Mouse (Mus musculus) T-helper 1 cell (primary cell): ENCODE measurements around the gene C1ra.
"Not testable (repeated sequence)": the region's sequence is repeated elsewhere in the genome, so short reads cannot be mapped to it uniquely, and the experiment has no call there.

Experiments used
- in situ Hi-C: fragments of 300-600 bp; cut with MboI, MseI; formaldehyde crosslinking; loops from one replicate; pipeline ENCODE4 v1.15.1; 2025; ENCODE audit warnings: high pct_unique_total_duplicates

The C1ra gene

DNA sequence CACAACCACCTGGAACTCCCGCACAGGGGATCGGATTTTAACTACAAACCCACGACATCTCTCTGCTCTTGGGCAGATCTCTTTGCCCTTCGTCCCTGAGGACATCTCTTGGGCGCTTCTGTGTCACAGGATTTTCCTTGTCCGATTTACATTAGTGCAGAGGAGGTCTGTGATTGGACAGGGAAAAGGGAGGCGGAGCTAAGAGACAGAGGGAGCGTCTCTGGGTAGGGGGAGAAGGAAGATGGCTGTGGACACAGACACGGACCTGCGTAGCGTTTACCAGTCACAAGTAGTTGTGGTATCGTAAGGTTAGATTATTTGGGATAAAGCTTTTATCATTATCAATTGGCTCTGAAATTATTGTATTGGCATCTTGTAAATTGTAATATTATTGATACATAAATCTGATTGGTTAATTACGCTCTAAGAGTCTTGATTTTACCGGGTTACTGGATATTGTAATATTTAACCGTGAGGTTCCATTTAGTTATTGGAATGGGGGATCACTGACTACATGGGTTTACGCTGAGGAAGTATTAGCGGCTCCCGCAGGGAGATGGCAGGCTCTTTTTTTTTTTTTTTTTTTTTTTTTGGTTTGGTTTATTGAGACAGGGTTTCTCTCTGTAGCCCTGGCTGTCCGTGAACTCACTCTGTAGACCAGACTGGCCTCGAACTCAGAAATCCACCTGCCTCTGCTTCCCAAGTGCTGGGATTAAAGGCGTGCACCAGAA lies 26.6 kb upstream of the C1ra start:
- in situ Hi-C loops = no loop called here

DNA sequence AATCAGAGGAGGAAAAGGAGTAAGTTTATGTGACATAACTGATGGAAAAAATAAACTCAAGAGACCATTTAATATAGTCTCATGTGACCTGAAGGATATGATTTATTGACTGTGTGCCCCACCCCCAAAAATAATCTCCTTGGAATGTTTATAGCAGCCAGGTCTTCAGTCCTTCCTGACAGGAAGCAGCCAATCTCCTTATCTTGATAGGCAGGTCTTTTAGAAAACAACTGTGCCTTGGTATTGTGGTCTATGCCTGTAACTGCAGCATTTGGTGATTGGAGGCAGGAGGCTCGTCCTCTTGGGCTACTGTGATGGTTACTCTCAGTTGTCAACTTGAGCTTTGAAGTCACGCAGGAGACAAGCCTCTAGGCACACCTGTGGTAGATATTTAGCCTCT lies 24.7 kb upstream of the C1ra start:
- in situ Hi-C loops = no loop called here

DNA sequence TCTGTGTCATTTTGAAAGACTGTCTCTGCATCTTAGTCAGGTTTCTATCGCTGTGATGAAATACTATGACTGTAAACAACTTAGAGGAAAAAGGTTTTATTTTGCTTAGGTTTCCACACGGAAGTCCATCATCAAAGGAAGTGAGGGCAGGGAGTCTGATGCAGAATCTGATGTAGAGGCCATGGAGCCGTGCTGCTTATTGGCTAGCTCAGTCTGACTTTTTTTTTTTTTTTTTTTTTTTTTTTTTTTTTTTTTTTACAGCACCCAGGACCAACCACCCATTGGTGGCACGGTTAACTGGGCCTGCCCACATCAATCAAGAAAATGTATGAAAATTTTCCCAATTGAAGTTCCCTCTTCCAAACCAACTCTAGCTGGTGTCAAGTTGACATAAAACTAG lies 23.3 kb upstream of the C1ra start:
- in situ Hi-C loops = no loop called here

DNA sequence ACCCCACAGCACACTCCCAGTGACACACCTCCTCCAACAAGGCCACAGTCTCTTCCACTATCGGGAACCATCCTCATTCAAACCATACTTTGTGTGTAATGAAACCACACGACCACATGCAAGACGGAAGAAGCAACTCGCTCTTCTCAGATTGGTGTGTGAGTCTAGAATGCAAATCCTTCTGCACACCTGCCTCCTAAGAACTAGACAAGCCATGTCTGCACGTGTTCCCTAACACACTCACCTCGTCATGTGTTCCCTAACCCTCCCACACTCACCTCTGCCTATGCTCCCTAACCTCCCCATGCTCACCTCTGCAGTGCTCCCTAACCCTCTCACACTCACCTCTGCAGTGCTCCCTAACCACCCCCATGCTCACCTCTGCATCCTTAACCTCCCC lies 20.8 kb upstream of the C1ra start:
- in situ Hi-C loops = loop anchor here (5.0 kb wide), 1 partner anchor 41 kb away; no protein-coding TSS in a partner anchor

DNA sequence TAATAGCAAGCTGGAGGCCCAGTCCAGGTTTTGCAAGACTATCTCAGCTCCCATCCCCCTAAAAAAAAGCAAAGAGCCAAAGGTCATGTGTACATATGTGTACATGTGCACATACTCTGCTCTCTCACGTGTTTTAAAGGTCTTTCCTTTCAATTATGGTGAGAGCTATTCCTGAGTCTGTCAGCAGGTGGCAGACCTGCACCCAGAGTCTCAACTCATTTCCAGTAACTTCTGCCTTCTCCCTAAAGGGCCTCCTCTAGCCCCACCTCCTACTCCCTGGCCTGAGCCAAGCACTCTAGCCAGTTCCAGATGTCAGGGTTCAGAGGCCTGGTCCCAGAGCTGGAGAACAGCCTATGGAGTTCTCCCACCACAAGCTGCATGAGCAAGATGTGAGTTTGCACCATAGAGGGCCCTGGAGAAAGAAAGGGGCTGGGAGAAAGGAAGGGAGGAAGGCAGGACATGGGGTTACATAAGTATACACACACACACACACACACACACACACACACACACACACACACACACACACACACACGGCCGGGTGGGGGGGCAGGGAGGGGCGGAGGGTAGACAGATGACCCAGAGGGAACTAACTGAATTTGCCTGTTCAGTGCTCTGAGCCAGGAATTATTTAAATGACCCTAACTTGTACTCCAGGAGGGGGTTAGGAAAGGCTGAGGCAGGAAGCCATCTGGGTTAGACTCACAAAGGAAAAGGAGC lies 19.2 kb upstream of the C1ra start, which contains the start of gene C1rl:
Gene C1rl (plus strand): TSS at position 272 of the 720 bp plus-strand sequence.
- in situ Hi-C loops = loop anchor here (5.0 kb wide), 1 partner anchor 39 kb away; no protein-coding TSS in a partner anchor

DNA sequence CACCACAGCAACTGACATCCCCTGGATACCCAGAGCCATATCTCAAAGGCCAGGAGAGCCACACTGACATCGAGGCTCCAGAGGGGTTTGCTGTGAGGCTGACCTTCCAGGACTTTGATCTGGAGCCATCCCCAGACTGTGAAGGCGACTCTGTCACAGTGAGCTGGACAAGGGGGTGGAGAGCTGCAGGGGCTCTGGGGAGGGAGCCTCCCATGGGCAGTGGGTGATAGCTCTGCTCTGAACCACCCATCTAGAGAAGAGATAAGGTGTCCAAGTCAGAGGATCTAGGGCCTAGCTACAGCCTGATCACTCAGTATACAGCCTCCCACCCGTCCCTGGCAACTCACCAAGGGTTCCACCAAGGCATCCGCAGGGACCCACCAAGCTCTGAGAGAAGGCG lies 18.3 kb upstream of the C1ra start:
- in situ Hi-C loops = loop anchor here (5.0 kb wide), 1 partner anchor 38 kb away; no protein-coding TSS in a partner anchor

DNA sequence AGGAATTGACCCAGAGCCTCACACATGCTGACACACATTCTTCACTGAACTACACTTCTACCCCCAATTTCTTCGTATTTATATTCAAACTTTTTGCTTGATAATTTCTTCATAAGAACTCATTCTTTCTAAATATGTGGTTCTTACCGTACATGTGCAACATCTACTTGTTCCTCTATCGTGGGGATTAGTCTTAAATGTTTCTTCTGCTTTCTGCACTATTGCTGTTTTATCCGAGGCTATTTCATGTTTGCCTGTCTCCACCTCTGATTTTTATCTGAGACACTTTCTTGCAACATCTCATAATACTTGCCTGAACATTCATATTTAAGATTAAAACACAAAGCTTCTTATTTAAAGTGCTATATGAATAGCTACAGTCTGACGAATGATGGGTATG lies 16.2 kb upstream of the C1ra start:
- in situ Hi-C loops = no loop called here

DNA sequence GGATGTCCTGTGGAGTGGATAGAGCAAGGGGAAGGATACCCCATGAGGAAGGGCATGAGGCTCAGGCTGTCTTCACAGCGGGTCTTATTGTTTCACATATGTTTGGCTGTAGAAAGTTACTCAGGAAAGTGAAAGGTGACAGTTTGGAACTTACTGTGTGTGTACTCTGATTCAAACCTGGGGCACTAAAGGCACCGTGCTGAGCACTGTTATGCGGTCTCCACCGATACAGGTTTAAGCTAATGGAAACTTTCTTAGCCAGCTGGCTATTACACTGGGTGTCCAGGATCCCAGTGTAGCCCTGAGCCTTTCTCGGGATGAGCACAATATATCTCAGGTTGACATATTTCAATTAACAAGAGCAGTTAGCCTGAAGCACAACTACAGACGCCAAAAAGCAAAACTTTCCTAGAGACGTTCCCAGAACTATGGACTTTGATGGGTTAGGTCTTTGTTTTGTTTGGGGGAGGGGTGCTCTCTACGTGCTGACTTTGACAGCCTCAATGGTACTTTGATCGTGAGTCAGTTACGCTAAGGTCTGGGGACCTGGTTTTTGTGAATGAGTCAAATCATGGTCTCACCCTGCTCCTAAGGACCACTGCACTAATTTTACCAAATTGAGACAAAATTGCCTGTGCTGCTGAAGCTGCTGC lies 12.2 kb upstream of the C1ra start:
- in situ Hi-C loops = loop anchor here (10.0 kb wide), 1 partner anchor 265 kb away; the partner anchor contains the start of gene Eno2

DNA sequence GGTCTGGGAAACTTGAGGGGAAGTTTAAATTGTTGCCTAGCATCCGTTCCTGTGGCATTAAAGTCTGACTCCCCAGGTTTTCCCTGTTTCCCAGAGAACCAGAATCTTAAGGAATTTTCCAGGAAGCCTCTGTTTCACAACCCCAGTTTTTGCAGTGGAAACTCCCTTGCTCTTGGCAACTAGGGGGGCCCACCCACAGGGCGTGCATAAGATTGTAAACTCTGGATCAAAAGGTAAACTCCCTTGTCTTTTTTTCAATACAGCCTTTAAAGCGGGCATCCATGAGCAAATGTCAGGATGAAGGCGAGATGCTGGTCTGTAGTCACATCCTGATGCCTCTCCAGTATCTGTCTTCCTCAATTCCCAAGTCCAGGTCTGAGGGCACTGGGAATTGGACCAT lies 10.7 kb upstream of the C1ra start:
- in situ Hi-C loops = loop anchor here (10.0 kb wide), 1 partner anchor 263 kb away; the partner anchor contains the start of gene Eno2

DNA sequence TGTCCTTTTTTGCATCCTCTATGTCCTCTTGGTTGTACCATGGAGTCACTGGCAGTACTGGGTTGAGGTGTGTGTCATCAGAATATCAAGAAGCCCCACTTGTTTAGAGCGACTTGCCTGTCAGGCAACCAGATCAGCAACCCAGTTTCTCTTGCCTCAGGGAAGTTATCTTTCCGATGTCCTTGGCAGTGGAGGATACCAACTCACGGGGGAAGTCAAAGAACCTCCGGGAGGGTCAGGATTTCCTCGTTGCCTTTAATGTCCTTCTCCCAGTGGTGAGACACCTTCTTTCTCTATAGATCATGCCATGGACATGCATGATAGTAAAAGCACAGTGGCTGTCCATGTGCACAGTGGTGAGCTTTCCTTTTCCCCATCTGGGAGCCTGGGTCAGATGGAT lies 10.2 kb upstream of the C1ra start:
- in situ Hi-C loops = loop anchor here (10.0 kb wide), 1 partner anchor 263 kb away; the partner anchor contains the start of gene Eno2

DNA sequence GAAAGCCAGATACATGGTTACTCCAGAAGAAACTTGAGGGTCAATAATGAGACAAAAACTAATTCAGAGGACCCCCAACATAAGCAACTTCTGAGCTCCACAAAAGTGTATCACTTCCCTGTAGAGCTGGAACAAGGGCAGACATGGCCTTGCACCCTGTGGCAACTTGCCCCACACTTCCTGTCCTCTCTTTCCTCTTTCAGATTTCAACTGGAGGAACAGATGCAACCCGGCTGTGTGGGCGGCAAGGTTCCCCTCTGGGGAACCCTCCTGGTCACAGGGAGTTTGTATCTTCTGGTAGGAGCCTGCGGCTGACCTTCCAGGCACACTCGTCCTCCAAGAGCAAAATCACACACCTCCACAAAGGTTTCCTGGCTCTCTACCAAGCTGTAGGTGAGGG lies 7.2 kb upstream of the C1ra start:
- in situ Hi-C loops = loop anchor here (10.0 kb wide), 1 partner anchor 260 kb away; the partner anchor contains the start of gene Eno2

DNA sequence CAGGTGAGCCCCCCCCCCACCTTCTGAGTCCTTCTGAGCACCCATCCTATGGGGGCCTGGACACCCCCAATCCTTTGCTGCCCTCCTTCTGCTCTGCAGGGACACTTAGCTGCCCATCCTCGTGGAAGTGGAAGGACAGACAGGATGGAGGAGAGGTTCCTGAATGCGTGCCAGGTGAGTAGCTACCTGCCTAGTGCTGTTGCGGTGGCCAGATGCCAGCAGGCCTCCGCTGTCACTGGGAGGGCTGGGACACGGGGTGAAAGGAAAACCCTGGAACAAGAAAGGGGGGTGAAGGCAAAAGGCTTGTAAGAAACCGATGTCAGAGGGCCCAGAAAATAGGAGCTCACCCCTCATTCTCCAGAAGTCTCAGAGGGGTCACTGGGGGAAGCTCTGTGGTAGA lies 5.2 kb upstream of the C1ra start:
- in situ Hi-C loops = loop anchor here (10.0 kb wide), 1 partner anchor 258 kb away; the partner anchor contains the start of gene Eno2

DNA sequence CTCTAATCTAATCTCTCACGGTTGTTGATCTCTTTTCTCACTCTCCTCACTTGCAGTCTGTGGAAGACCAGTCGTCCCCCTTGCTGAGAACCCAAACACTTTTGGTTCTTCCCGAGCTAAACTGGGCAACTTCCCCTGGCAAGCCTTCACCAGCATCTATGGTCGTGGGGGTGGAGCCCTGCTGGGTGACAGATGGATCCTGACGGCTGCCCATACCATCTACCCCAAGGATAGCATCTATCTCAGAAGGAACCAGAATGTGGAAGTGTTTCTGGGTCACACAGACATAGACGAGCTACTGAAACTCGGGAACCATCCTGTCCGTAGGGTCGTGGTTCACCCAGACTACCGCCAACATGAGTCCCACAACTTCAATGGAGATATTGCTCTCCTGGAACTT lies 3.9 kb upstream of the C1ra start:
- in situ Hi-C loops = loop anchor here (10.0 kb wide), 1 partner anchor 257 kb away; the partner anchor contains the start of gene Eno2

DNA sequence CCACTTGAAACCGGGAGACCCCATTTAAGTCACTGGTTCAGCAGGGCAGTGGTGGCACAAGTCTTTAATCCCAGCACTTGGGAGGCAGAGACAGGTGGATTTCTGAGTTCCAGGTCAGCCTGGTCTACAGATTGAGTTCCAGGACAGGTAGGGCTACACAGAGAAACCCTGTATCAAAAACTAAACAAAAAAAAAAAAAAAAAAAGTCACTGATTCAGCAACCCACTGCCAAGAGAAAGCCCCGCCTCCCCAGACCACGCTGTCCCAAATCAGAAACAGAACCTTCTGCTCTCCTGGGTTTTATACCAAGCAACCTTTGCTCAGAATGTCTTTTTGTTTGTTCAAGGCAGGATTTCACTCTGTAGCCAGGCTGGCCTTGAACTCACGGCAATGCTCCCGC lies 3.0 kb upstream of the C1ra start:
- in situ Hi-C loops = loop anchor here (10.0 kb wide), 1 partner anchor 256 kb away; the partner anchor contains the start of gene Eno2

DNA sequence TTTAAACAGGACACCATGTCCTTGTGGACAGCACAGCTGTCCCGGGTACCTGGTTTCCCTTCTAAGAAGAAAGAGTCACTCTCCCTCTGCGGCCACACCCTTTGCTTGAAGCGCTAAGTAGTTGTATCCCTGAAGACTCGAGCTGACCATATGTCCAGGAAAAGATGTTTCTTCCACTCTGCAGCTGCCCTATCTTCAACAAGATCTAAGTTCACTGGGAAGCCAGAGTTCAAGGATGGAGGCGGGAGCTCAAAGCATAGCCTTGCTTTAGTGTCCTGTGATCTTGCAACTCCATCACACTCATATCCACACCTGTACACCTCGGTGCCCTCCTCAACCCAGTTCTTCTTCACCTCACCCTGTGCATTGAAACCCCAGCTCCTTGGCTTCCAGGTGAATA lies 269 bp upstream of the C1ra start:
- in situ Hi-C loops = no loop called here

DNA sequence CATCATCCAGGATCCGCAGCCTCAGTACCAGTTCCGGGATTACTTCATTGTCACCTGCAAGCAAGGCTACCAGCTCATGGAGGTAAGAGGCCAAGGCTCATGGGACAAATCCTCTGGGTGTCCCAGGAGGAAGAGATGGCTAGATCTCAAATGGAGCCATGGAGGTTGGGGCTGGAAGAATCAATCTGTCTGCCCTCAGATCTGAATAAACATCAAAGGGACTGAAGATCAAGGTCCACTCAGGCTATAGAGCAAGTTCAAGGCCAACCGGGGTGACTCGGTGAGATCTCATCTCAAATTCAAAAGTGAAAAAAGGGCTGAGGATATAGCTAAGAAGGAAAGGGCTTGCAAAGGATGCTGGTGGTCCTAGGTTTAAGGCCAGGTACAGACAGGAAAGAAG lies 5.5 kb downstream of the C1ra start:
- in situ Hi-C loops = loop anchor here (5.0 kb wide), 1 partner anchor 55 kb away; the partner anchor contains the start of gene C1rb

DNA sequence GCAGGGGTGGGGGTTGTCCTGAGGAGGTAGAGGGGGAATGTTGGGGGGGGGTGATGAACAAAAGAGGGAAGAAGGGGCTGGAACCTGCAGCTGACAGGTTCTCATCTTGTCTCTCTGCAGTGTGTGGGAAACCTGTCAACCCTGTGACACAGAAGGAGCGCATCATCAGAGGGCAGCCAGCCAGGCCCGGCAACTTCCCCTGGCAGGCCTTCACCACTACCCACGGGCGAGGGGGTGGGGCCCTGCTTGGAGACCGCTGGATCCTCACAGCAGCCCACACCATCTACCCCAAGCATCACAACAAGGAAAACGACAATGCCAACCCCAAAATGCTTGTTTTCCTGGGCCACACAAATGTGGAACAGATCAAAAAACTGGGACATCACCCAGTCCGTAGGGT lies 9.9 kb downstream of the C1ra start:
- in situ Hi-C loops = not testable (repeated sequence)

DNA sequence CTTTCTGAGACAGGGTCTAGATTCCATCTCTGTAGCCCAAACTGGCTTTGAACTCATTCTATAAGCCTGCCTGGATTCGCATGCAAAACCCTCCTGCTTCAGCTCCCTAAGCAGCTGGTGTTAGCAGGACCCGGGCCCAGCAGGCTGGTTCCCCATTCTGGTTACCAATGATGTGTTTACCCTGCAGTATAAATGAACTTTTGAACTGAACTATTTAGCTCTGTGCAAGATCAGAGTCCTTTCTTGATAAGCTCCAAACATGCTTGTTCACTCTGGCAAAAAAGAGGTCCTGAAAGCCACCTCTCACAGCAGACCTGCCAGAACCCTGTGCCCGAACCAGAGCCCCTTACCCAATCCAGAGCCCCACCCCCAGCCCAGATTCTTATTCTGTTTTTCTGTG lies 15.7 kb downstream of the C1ra start:
- in situ Hi-C loops = no loop called here

DNA sequence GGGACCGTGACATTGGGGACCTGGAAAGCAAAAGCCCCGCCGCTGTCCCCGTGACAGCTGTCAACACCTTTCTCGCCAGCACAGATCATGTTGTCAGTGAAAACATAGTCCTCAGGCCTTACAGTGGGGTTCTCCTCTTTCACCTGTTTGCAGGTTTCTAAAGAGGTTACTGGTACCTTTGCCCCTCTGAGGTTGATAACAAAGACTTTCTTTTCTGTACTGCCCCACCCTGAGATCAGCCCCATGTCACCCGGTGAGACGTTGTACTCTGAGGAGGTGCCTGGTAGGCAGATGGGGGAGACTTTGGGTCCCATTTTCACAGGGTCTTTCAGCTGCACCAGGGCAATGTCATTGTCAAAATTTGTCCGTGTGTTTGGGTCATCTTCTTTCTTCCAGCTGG lies 18.9 kb downstream of the C1ra start:
- in situ Hi-C loops = loop anchor here (5.0 kb wide), 2 partner anchors 39 to 96 kb away; partner anchors contain the start of gene C1rl

DNA sequence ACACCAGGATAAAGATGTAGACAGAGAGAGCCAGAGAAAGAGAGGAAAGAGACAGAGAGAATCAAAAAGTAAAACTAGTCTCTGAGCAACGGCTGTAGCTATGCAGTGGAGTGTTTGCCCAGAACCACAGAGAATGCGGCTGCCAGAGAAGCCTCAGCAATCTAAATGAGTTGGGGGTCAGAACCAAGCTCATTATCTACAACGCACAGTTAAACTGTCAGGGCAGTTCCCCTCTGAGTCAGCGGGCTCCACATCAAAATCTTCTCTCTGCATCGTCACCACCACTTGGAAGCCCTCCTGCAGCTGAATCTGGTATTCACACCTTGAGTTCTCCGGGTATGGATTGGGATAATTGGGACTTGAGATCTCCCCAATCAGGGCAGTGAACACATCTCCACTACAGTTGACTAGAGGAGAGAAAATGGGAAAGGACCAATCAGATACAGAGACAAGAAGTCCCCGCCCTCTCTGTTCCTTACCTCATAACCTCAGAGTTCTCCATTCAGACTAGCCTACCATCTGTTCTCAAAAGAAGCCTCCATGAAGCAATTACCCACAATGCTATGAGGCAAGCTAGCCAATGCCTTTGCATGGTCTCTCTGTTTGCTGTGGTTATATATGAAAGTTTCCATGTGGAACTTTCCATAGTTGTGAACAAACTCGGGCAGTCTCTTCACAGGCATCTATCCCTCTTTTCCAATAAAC lies 24.1 kb downstream of the C1ra start:
- in situ Hi-C loops = not testable (repeated sequence)

DNA sequence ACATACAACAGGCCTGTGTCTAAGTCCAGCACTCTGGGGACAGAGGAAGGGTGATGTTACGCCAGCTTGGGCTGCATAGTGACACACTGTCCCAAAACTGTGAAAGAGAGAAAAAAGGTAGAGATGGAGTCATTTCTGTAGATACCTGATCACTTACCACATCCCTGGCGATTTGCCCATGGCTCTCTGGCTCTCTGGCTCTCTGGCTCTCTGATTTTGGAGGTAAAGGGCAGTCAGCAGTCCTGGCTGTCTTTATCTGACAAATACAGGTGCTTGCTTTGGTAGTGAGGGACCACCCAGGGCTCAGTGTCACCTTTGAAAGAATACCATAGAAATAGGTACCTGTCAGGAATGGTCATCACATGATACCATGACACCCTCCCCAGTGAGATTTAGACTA lies 29.0 kb downstream of the C1ra start:
- in situ Hi-C loops = loop anchor here (10.0 kb wide), 1 partner anchor 1414 kb away; no protein-coding TSS in a partner anchor
